Mouse (Mus musculus): ENCODE measurements around the gene Hoxb7.

The Hoxb7 gene

DNA sequence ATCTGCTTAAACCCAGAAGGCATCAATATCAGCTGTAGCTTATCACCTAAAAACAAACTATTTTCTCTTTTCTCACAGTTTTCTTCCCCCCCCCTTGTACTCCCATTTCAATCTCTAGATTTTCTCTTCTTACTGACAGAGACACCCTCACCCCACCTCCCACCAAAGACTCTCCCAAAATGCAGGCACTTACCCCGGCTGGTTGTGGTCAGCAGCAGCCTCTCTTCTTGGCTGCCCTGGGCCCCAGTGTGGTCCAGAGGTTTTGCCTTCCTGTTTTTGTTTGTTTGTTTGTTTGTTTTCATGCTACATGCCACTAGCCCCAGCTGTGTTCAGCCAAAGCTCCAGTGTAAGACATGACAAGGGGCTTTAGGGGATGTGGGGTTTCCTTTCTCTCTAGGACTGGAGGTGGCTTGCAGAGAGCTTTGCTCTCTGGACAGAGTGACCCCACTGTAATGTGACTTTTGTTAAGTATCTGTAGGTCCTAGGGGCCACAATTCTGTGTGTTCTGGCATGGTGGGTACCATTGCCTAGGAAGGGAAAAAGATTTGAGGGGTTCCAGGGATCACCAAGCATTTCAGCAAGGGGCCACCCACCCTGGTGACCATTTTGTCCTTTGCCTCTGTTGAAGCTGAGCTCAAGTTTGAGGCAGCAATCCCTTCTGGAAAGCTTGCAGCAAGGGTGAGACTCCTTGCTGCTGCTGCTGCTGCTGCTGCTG, 18.2 kb upstream of the Hoxb7 start:
- WGBS = 4% methylated on average over 1 of the region's 1 CpGs

DNA sequence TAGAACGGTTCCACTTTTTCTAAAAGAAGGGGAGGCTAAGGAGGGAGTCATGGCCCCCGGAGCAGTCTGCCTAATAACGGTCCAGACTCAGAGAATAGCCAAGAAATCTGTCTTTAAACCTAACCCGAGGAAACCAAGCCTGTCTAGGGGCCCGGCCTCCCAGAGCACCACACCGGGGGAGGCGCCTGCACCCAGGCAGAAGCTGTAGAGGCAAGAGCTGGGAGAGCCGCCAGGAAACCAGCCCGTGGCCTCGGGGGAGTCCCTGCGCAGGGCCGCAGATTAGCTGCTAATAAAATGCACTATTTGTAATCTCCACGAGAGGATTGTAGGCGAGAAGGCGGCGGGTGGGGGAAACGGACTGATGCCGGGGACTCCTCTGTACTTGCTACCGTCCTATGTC, 16.6 kb upstream of the Hoxb7 start:
- 4% methylated on average over 19 of the region's 19 CpGs for WGBS

DNA sequence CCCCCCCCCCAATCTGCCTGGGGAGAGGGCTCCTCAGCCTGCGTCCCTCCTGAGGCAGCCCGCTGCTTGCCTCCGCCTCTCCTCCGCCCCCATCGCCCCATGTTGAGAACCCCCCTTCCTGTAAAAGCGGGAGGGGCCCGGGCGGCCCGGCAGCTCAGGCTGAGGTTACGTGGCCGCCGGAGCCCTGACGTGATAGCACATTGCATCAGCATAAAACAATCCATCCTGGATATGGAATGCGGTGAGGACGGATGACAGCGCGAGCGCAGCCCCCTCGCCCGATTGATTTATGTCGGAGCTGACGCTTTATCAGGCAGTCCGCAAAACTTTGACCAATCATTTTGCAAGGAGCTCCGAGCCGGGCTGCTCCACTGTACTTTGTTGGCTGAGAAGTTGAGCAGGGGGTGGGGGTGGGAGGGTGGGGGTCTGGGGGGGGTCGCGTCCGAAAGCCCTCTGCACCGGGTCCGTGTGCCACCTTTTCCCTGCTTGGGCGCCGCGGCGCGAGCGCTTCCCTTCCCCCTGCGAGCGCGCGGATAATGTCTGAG, 15.4 kb upstream of the Hoxb7 start, which contains the start of gene Hoxb9:
TSS of gene Hoxb9 (plus strand) at position 462 of the 545 bp plus-strand sequence.
- 1% methylated on average over 40 of the region's 40 CpGs for WGBS

DNA sequence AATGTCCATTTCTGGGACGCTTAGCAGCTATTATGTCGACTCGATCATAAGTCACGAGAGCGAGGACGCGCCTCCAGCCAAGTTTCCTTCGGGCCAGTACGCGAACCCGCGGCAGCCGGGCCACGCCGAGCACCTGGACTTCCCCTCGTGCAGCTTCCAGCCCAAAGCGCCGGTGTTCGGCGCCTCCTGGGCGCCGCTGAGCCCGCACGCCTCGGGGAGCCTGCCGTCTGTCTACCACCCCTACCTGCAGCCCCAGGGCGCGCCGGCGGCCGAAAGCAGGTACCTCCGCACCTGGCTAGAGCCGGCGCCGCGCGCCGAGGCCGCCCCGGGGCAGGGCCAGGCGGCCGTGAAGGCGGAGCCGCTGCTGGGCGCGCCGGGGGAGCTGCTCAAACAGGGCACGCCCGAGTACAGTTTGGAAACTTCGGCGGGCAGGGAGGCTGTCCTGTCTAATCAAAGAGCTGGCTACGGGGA, 14.8 kb upstream of the Hoxb7 start:
- WGBS = 2% methylated on average over 52 of the region's 52 CpGs

DNA sequence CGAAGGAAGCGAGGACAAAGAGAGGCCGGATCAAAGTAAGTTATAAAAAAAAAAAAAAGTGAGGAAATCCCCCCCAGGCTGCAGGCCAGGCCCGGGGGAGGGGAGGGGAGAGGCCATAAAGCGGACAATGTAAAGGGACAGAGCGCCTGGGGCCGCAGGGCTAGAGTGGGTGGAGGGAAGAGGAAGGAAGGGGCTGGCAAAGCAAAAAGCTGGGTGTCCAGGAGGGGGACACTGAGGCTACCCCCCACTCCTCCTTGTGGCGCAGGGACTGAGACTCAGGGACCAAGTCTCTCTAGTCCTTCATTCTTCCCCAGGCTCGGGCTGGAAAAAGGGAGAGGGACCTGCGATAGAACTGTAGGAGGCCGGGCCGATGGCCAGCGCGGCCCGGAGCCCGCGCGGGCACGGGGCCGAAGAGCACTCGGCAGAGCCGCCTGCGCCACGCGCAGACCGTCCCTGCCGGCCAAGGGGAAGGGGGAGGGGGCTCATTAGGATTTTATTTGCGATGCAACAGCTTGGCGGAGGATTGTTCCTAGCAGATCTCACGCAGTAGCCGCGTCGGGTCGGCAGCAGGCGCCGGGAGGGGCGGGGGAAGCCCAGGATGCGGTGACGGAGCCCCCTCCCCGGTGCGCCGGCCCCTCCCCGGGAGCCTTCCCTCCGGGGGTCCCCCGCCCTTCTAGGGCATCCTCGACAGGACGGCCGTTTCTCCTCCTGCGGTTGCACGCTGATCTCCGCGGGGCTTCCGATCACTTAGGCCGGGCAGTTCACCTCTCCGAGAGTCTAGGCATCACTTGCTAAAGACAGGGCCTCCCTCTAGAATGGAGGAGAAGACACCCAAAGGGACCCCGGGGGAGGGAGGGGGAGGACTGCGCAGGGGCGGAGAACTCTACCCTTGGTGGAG, 14.2 kb upstream of the Hoxb7 start:
- WGBS = 2% methylated on average over 57 of the region's 58 CpGs

DNA sequence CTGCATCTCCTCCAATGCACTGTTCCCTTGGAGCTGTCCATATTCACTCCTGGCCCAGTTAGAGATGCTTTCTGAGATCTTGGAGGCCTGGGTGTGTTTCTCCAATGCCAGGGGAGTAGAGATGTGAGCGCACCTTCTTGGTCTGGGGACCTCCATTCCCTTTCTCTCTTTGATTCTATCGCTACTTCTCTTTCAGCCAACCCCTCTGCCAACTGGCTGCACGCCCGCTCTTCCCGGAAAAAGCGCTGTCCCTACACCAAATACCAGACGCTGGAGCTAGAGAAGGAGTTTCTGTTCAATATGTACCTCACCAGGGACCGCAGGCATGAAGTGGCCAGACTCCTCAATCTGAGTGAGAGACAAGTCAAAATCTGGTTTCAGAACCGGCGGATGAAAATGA, 12.0 kb upstream of the Hoxb7 start:
- WGBS = 12% methylated on average over 10 of the region's 10 CpGs

DNA sequence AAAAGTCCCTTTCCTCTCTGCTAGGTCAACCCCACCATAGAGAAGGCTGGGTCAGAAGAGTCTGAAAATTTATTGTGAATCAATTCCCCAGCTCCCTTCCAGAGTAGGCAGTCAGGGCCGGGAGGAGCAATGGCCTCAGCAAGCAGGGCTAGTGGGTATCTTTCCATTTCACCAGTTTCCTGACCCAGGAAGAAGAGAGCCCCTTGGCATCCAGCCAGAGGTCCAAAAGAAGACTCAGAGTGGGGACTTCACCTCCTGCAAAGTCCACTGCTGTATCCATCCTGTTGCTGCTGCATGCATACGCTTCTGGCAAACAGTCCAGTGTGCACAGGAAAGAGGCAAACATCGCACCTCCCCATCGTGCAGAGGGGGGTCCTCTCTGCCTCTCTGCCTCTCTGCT, 10.5 kb upstream of the Hoxb7 start:
- WGBS = 9% methylated on average over 4 of the region's 4 CpGs

DNA sequence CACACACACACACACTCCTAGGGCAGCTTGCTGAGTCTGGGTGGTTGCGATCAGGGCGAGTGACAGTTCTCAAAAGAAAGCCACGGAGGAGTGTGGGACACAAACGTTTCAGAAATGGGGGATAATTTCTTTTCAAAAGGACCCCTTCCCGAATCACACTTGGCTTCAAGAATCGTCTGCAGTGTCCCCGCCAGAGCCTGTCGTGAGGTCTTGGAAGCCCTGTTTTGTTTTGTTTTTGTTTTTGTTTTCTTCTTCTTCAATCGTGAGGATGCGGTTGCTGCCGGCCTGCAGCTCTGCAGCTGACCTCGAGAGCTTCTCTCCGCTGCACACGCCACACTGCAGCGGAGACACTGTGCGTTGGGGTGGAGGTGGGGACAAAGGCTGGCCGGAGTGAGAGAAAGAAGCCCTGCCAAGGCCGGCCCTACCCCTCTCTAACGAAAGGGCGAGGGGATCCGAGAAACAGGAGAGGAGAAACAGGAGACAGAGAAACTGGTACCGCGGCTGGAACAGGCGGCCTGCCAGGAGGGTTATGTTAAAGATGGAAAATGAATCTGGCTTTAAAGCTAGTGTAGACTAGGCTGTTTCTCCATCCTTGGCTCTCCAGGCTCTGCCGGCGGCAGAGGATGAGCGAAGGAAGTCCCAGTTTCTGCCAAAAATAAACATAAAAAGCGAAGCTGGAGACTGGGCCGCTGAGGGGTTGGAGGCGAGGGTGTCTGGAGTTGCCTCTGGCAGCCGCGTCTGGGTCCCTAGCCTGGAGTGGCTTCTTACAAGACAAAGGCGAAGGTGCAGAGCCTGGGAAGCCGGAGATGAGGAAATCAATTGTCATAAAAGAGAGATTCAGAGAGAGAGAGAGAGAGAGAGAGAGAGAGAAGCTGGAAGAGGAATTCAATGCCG, 9.0 kb upstream of the Hoxb7 start:
- WGBS = 3% methylated on average over 35 of the region's 35 CpGs

DNA sequence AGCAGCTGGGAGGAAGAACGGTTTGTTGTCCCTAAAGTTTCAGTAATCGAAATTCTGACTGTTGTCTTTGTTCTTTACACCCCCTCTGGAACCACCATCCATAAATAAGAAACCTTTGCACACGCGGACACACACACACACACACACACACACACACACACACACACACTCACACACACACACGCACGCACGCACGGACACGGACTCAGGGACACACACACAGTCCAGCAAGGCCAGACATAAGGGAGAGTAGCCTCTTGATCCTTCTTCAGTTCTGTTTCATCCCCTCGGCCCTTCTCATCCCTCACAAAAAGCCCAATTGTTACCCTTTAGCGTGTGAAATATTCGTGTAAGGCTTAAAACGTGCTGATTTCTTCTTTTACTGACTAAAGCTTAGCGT, 8.1 kb upstream of the Hoxb7 start:
- WGBS = 17% methylated on average over 14 of the region's 14 CpGs

DNA sequence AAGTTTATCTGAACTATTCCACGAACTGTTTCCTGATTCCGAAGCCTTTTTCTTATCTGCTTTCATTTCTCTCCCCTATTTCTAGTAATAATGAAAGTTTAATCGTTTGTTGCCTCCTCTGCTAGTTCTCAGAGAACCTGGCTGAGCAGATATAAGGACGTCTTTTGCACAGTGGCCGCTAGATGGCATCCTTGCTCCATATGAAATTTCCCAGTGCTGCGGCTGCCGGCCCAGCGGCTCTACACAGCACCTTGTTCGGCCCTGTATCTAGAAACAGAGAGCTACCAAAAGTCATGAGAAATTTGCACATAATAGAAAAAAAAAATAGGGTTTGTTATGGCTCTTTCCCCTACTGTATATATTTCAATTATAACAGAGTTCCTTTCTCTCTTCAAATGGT, 7.7 kb upstream of the Hoxb7 start:
- under 1% methylated on average over 9 of the region's 9 CpGs for WGBS

DNA sequence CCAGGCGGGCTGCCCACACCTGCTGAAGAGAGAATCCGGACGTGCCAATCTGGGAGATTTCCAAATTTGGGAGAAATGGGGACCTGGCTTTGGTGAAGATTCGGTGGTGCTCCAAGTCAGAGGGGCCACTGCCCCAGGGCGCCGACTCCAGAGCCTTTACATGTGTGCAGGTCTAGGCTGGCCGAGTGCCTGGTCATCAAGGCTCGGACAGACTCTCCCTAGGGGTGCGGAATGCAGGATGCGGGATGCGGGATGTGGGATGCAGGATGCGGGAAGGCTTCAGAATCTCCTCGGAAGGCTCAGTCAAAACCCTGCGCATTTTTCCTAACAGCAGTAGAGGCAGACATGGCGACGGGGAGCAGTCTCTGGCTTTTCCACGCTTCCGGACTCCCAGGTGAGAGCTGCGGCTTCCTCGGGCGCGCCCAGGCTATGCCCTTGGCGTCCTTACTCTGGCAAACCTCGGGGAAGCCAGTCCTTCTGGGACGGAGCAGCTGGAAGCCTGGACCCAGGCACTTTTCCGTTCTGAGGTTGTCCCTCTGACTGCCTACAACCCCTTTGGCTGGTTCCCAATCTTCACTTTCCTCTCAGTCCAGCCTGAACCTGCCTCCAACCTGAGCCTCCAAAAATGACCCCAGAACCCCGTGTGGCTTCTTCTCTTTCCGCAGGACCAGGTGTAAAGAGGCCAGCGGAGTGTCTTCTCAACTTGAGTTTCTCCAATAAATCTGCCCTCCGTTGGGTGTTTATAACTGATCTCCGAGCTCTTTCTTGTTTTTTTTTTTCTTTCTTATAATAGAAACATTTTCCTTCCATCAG, 6.8 kb upstream of the Hoxb7 start:
- WGBS = 3% methylated on average over 31 of the region's 31 CpGs

DNA sequence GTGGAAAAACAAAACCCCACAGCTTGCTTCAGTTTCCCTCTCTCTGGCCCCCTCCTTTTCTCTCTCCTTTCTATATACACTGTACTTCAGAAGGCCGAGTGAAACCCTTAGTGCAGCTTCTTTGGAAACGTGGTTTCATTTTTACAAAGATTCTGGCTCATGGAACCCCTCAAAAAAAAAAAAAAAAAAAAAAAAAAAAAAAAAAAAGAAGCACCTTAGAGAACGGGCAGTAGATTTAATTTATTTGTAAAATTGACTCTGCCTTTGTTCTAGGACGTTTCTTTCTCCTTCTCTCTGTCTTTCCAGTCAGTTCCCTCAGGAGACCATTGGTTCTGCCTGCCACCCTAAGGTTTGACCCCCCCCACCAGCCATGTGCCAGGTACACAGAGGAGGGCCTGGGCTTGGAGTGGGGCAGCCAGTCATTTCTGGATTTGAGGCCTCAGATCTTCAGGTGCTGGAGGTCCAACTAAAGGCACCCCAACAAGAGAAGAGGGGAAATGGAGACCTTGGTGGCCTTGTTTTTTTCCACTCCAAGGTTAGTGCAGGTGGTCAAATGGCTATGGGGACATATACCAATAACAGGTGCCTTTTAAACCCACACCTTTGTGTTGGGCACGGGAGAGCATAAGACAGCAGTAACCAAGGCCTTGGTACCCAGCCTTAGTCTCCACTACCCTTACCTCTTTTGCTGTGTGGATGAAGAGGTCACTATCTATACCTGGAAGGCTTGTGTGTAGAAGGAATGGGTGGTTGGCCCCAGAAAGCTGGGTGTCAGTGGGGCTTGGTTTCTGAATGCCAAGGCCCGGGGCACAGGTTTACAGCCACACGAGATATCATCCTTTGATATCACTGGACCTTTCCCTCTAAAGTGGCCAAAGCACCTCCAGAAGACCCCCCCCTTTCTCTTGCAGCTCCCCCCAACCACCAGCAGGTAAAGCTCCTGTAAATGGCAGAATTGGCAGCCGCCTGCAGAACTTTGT, 5.7 kb upstream of the Hoxb7 start:
- WGBS = 15% methylated on average over 8 of the region's 8 CpGs

DNA sequence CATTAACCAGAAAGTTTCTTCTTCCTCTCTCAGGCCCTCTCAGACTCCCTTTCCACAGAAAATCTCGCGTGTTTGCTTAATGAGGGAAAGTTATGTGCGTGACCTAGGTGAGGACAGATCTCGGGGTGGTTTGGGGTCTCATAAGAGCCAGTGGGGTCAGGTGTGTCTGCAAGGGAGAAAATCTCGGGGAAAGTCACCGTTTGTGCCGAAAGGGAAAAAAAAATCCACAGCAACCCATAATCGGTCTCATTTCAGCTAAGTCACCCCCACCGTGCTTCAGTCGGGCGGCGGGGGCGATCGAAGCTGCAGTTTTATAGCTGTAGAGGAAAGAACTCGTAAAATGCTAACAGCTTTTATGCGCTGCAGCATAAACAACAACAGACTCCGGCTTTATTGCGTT, 5.0 kb upstream of the Hoxb7 start:
- 7% methylated on average over 18 of the region's 18 CpGs for WGBS

DNA sequence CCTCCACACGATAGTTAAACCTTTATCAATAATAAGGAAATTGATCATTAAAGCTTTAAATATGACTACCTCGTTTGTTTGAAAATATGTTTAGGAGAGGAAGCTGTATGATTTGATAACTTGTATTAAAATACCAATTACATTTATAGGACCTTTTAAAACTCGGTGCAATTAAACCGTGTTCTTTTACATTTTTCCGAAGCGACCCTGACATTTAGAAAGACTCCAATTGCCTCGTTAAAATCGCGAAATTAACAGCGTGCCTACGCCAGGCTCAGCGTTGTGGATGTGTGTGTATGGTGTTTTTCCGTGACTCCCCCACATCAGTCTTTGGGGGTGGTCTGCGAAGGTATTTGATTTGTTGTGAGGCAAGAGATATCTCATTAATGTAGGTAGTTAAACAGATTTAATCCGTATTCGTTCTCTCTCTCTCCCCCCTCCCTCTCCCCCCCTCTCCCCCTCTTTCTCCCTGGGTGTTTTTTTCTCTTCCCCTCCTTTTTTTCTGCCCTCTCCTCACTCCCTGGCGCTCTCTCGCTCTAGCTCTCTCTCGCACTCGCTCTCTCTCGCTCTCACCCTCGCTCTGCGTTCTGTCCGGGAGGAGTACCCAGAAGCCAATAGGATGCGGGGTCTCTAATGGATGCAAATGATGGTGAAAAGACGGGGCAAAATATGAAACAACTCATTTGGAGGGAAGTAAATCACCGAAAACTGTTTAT, 4.4 kb upstream of the Hoxb7 start, which contains the start of gene Hoxb8:
TSS of gene Hoxb8 (plus strand) at position 51 of the 716 bp plus-strand sequence.
- 3% methylated on average over 27 of the region's 27 CpGs for WGBS

DNA sequence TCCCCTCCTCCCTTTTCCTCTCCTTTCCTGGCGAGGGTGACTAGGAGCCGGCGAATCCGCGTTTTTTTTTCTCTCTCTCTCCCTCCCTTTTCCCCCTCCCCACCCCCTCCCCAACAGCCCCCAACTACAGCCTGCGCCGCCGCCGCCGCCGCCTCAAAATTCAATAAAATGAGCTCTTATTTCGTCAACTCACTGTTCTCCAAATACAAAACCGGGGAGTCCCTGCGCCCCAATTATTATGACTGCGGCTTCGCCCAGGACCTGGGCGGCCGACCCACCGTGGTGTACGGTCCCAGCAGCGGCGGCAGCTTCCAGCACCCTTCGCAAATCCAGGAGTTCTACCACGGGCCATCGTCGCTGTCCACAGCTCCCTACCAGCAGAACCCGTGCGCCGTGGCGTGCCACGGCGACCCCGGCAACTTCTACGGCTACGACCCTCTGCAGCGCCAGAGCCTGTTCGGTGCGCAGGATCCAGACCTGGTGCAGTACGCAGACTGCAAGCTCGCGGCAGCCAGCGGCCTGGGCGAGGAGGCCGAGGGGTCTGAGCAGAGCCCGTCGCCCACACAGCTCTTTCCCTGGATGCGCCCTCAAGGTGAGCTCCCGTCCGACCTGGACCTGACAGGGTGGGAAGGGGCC, 3.5 kb upstream of the Hoxb7 start:
- WGBS = 3% methylated on average over 49 of the region's 49 CpGs

DNA sequence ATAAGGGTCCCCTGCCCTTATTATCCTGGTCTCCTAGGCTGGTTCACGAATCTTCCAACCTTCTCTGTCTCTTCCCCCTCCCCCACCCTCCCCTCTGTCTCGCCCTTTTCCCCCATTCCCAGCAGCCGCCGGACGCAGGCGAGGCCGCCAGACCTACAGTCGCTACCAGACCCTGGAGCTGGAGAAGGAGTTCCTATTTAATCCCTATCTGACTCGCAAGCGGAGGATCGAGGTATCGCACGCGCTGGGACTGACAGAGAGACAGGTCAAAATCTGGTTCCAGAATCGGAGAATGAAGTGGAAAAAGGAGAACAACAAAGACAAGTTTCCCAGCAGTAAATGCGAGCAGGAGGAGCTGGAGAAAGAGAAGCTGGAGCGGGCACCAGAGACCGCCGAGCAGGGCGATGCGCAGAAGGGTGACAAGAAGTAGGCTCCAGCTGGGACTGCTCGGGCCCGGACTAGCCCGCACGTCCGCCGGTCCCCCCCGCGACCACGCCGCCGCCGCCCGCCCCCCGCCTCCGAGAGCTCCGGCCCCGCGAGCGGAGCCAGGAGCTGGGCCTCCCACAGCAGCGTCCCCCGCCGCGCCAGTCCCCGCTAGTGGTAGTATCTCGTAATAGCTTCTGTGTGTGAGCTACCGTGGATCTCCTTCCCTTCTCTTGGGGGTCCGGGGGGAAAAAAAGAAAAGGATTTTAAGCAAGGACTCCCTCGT, 2.2 kb upstream of the Hoxb7 start:
- WGBS = 2% methylated on average over 48 of the region's 49 CpGs

Measured in cerebral cortex, adult 2 months (tissue).